Mouse (Mus musculus) forebrain, embryonic 15.5 days (tissue): Measurements from ENCODE around the gene Olfr1336. TPM values are rescaled to one million over a fixed set of nuclear protein-coding genes. Genes with fewer than 3 reads are reported as not detected.
"Not testable (repeated sequence)": the region's sequence is repeated elsewhere in the genome, so short reads cannot be mapped to it uniquely, and the experiment has no call there.

ENCODE experiments used
- ATAC-seq: fragments of 200-750 bp; cut with Nextera tagmentation; replicated peaks from 2 replicates; pipeline ENCODE4 v1.8.0; 2017; ENCODE audit warnings: mild to moderate bottlenecking, moderate TSS enrichment, moderate library complexity
- H3K27ac ChIP-seq: fragments of 300-500 bp; sonication (generic); replicated peaks from 2 replicates; pipeline ENCODE4 v1.5.1; 2015; ENCODE audit warnings: mild to moderate bottlenecking, inconsistent platforms
- H3K27me3 ChIP-seq: fragments of 300-500 bp; sonication (generic); 2 replicates; pipeline ENCODE4 v1.6.1; 2015; ENCODE audit warnings: inconsistent platforms
- H3K36me3 ChIP-seq: fragments of 300-500 bp; sonication (generic); 2 replicates; pipeline ENCODE4 v1.6.1; 2015; ENCODE audit warnings: mild to moderate bottlenecking, inconsistent platforms
- H3K4me1 ChIP-seq: fragments of 300-500 bp; sonication (generic); 2 replicates; pipeline ENCODE4 v1.6.1; 2015; ENCODE audit warnings: inconsistent platforms
- H3K4me2 ChIP-seq: fragments of 300-500 bp; sonication (generic); replicated peaks from 2 replicates; pipeline ENCODE4 v1.6.1; 2015; ENCODE audit warnings: mild to moderate bottlenecking, inconsistent platforms
- H3K4me3 ChIP-seq: fragments of 300-500 bp; sonication (generic); 2 replicates; pipeline ENCODE4 v1.5.1; 2015; ENCODE audit warnings: mild to moderate bottlenecking, inconsistent platforms
- H3K9ac ChIP-seq: fragments of 300-500 bp; sonication (generic); replicated peaks from 2 replicates; pipeline ENCODE4 v1.6.1; 2015; ENCODE audit warnings: mild to moderate bottlenecking, inconsistent platforms
- H3K9me3 ChIP-seq: fragments of 300-500 bp; sonication (generic); 2 replicates; pipeline ENCODE4 v1.6.1; 2016; ENCODE audit warnings: inconsistent platforms
- WGBS: fragments of 180-500 bp; shearing (Covaris S2); methylation state at CpG from one replicate; pipeline ENCODE4 v1.1.7; 2015; ENCODE audit warnings: mixed read lengths; 5-methylcytosine and 5-hydroxymethylcytosine counted together
- polyA plus RNA-seq: library from polyadenylated mRNA; unstranded; fragments of >200 nt; fragmentation: Nextera tagmentation; extraction: Ambion mirVana; gene quantifications from 2 replicates; pipeline ENCODE4 v1.2.1, GENCODE M21; 2015

The Olfr1336 gene
- 0.03 TPM in 1 of 2 replicates, not detected in the other for polyA plus RNA-seq

- Histone ChIP-seq H3K27ac (no peak within 1 kb of the TSS), H3K9me3 (no peaks in the 10 kb centered on the region), H3K27me3 (no peaks in the 10 kb centered on the region), H3K4me2 (no peak within 1 kb of the TSS), H3K9ac (no peak within 1 kb of the TSS), H3K4me3 (no peak within 1 kb of the TSS), H3K4me1 (no peaks in the 10 kb centered on the region), H3K36me3 (no peaks in the 10 kb centered on the region)
- no peak for ATAC-seq
Observed at GRCm38 (mm10) chr7:6455868-6456267, at the start of gene Olfr1336. TSS of gene Olfr1336 (plus strand) at chr7:6456168.

- no peaks in the 10 kb centered on the region for H3K4me1 ChIP-seq
- no peak within 1 kb of the TSS for H3K9ac ChIP-seq
- H3K9me3 ChIP-seq, result no peaks in the 10 kb centered on the region
- H3K4me3 ChIP-seq, result no peak within 1 kb of the TSS
- no peak within 1 kb of the TSS for H3K4me2 ChIP-seq
- 2% methylated on average over 17 of the region's 17 CpGs for WGBS
- no peaks in the 10 kb centered on the region for H3K27me3 ChIP-seq
- H3K36me3 ChIP-seq, result no peaks in the 10 kb centered on the region
- peak; percentile 45 for ATAC-seq
- H3K27ac ChIP-seq, result no peak within 1 kb of the TSS
Observed at GRCm38 (mm10) chr7:6410043-6410442, 45.9 kb upstream of the Olfr1336 start, which contains the start of gene Gm20715. TSS of gene Gm20715 (plus strand) at chr7:6410277.

DNA sequence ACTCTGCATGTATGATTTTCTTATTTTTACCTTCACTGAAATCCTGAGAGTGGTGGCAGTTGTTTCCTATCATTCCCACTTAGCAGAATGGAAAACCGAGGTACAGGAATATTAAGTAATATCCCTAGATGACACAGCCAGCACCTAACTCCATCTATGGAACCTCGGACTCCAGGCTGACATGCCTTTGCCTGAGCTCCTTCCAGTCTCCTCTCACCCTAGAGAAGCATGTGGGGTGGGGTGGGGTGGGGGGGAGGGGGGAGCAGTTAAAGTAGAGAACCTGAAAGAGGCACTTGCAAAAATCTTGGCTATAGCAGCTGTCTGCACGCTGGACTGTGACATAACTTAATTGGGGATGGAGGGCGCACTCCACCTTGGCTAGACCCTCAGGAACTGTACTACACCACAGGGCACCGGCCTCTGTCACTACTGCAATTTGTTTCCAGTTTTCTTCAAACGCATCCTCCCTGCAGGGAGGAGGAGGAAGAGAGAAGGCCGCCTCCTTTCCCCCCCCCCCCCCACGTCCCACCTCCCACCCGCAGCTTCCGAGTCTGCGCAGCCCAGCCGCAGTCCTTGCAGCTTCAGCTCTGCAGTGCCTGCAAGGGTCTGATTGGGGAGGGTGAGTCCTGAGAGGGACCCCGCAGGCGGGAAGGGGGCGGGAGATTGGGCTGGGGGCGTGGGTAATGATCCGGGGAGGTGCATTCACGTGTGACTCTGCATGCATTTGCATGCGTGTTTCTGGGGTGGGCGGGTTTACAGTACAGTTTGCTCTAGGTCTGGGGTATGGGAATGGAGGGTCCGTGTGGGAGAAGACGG, 41.1 kb upstream of the Olfr1336 start:
- Histone ChIP-seq H3K27ac (no peak overlapping the region), H3K4me1 (no peaks in the 10 kb centered on the region), H3K36me3 (no peaks in the 10 kb centered on the region), H3K9me3 (no peaks in the 10 kb centered on the region), H3K4me2 (peak overlapping the region; percentile 49), H3K9ac (peak overlapping the region; percentile 35), H3K4me3 (peak overlapping the region; percentile 42), H3K27me3 (no peaks in the 10 kb centered on the region)
- ATAC-seq, result peak; percentile 88
- WGBS, result 7% methylated on average over 21 of the region's 22 CpGs

GRCm38 (mm10) chr7:6415442-6415787, 40.6 kb upstream of the Olfr1336 start:
- H3K27ac ChIP-seq, result no peak overlapping the region
- peak overlapping the region; percentile 42 for H3K4me3 ChIP-seq
- 11% methylated on average over 8 of the region's 8 CpGs for WGBS
- no peaks in the 10 kb centered on the region for H3K36me3 ChIP-seq
- no peaks in the 10 kb centered on the region for H3K27me3 ChIP-seq
- peak overlapping the region; percentile 35 for H3K9ac ChIP-seq
- no peaks in the 10 kb centered on the region for H3K4me1 ChIP-seq
- H3K9me3 ChIP-seq, result no peaks in the 10 kb centered on the region
- H3K4me2 ChIP-seq, result peak overlapping the region; percentile 49
- ATAC-seq, result no peak; the same call in 1 of the 2 replicates

DNA sequence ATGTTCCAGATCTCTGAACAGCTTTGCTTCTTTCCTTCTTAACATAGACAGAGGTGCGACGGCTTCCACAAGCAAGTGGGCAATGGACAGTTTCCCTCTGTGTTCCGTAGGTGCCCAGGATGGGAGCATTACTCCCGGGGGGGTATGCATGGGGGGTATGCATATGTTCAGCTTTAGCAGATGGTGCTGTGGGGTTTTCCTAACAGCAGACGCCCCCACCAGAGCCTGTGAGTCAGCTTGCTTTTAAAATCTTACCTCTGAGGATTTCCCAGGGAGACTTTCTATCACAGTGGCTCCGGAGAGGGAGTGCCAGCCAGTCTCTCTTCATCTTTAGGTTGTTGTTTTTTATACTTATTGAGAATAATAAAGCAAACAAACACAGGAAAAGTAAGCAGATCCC, 36.1 kb upstream of the Olfr1336 start:
- no peak overlapping the region for H3K27ac ChIP-seq
- H3K27me3 ChIP-seq, result no peaks in the 10 kb centered on the region
- 81% methylated on average over 6 of the region's 6 CpGs for WGBS
- H3K9me3 ChIP-seq, result no peaks in the 10 kb centered on the region
- H3K9ac ChIP-seq, result no peak overlapping the region
- no peak for ATAC-seq
- H3K4me3 ChIP-seq, result no peak overlapping the region
- H3K4me2 ChIP-seq, result no peak overlapping the region
- H3K36me3 ChIP-seq, result no peaks in the 10 kb centered on the region
- no peaks in the 10 kb centered on the region for H3K4me1 ChIP-seq

DNA sequence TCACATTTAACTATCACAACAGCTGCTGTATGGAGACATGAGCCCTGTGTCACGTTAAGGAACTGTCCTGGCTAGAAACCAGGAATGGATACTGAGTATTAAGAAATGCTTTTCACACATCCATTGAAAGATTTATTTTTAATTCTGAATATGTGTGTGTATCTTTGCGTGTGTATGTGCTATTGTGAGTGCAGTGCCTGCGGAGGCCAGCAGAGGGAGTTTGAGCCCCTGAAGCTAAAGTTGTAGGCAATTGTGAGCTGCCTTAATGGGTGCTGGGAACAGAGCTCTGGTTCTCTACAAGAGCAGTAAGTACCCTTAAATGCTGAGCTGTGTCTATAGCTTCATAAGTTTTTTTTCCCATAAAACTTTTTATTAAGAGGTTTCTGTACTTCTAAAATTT, 26.6 kb upstream of the Olfr1336 start:
- Histone ChIP-seq H3K27ac (no peak overlapping the region), H3K4me1 (peaks cover 4% of the 10 kb centered on the region; the same call in 1 of the 2 replicates), H3K27me3 (no peaks in the 10 kb centered on the region), H3K36me3 (no peaks in the 10 kb centered on the region), H3K4me2 (no peak overlapping the region), H3K9me3 (no peaks in the 10 kb centered on the region), H3K4me3 (no peak overlapping the region), H3K9ac (no peak overlapping the region)
- WGBS, result 89% methylated on average over 3 of the region's 3 CpGs
- no peak for ATAC-seq

DNA sequence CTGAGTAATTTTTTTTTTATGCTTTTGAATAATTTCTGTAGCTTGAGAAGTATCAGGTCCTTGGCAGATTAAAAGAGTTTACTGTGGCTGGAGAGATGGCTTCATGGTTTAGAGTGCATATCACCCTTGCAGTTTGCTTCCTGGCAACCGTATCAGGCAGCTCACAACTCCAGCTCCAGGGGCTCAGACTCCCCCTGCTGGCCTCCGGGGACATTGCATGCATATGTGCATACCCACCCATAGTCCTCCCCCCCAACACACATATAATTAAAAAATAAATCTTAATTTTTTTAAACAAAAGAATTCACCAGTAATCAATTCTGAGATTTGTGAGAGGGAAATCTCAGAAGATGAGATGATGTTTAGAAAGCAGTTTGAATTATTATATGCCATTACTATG, 25.6 kb upstream of the Olfr1336 start:
- Histone ChIP-seq H3K9me3 (no peaks in the 10 kb centered on the region), H3K4me2 (no peak overlapping the region), H3K4me1 (peaks cover 11% of the 10 kb centered on the region), H3K27ac (no peak overlapping the region), H3K9ac (no peak overlapping the region), H3K27me3 (no peaks in the 10 kb centered on the region), H3K4me3 (no peak overlapping the region), H3K36me3 (no peaks in the 10 kb centered on the region)
- 30% methylated on average over 2 of the region's 2 CpGs for WGBS
- no peak for ATAC-seq

DNA sequence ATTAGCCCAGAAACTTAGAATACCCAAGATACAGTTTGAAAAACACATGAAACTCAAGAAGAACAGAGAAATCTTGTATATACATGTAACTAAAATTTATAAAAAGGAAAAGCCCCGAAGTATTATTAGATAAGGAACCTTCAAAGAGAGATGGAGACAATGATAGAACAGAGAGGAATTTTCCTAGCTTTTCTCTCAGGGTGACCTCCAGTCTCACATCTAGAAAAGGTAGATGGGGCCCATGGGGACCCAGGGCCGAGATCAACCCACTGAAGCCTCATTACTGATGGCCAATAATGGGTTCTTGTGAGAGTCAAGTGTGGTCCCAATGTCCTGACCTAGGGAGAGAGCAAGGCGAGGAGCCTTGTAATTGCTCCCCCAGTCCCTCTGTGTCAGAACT, 17.6 kb upstream of the Olfr1336 start, which contains the start of gene Olfr1344:
TSS of gene Olfr1344 (plus strand) at position 301 of the 400 bp plus-strand sequence.
- Histone ChIP-seq H3K4me3 (no peak within 1 kb of the TSS), H3K4me2 (no peak within 1 kb of the TSS), H3K9me3 (no peaks in the 10 kb centered on the region), H3K36me3 (no peaks in the 10 kb centered on the region), H3K27ac (no peak within 1 kb of the TSS), H3K9ac (no peak within 1 kb of the TSS), H3K4me1 (peaks cover 17% of the 10 kb centered on the region), H3K27me3 (no peaks in the 10 kb centered on the region)
- ATAC-seq, result no peak
- WGBS, result 80% methylated on average over 3 of the region's 3 CpGs

- Histone ChIP-seq H3K36me3 (no peaks in the 10 kb centered on the region), H3K27me3 (no peaks in the 10 kb centered on the region), H3K9me3 (no peaks in the 10 kb centered on the region), H3K4me1 (no peaks in the 10 kb centered on the region), H3K9ac (no peak overlapping the region), H3K27ac (no peak overlapping the region), H3K4me3 (no peak overlapping the region), H3K4me2 (no peak overlapping the region)
- 69% methylated on average over 2 of the region's 2 CpGs for WGBS
- ATAC-seq, result no peak
Observed at GRCm38 (mm10) chr7:6441173-6441572, 14.8 kb upstream of the Olfr1336 start.

- no peaks in the 10 kb centered on the region for H3K36me3 ChIP-seq
- H3K27me3 ChIP-seq, result no peaks in the 10 kb centered on the region
- no peaks in the 10 kb centered on the region for H3K4me1 ChIP-seq
- H3K27ac ChIP-seq, result no peak overlapping the region
- H3K9ac ChIP-seq, result no peak overlapping the region
- H3K4me3 ChIP-seq, result no peak overlapping the region
- no peak overlapping the region for H3K4me2 ChIP-seq
- WGBS, result 77% methylated on average over 5 of the region's 5 CpGs
- ATAC-seq, result no peak
- no peaks in the 10 kb centered on the region for H3K9me3 ChIP-seq
Observed at GRCm38 (mm10) chr7:6447771-6448170, 8.2 kb upstream of the Olfr1336 start.

DNA sequence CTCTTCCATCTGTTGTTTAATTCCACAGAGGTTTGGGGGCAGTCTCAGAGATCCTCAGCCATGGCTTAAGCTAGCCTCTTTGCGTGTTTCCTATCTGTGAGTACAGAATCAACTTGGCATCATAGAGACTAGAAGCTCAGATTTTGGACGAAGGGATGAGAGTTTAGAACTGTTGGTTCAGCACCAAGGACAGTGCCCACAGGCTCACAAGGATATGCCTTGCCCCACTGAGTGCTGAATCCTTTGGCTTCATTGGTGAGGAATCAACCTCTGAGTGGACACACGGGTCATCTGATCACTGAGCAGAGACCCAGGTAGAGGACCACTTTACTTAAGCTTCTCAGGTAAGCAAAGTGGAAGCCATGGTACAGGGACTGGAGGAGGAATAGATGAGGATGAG, 431 bp downstream of the Olfr1336 start:
- ATAC-seq, result no peak
- 42% methylated on average over 3 of the region's 3 CpGs for WGBS
- H3K27ac ChIP-seq, result no peak overlapping the region

GRCm38 (mm10) chr7:6466951-6467350, 11.0 kb downstream of the Olfr1336 start, which contains the start of gene Olfr1346:
TSS of gene Olfr1346 (plus strand) at chr7:6467101.
- Histone ChIP-seq H3K4me2 (no peak within 1 kb of the TSS), H3K27ac (no peak within 1 kb of the TSS), H3K9me3 (no peaks in the 10 kb centered on the region), H3K4me3 (no peak within 1 kb of the TSS), H3K36me3 (no peaks in the 10 kb centered on the region), H3K27me3 (no peaks in the 10 kb centered on the region), H3K9ac (no peak within 1 kb of the TSS), H3K4me1 (no peaks in the 10 kb centered on the region)
- ATAC-seq, result no peak

More for the DNA sequence above, 431 bp downstream of the Olfr1336 start:
- Histone ChIP-seq H3K4me1 (no peaks in the 10 kb centered on the region), H3K4me2 (no peak overlapping the region), H3K36me3 (no peaks in the 10 kb centered on the region), H3K9me3 (no peaks in the 10 kb centered on the region), H3K9ac (no peak overlapping the region), H3K4me3 (no peak overlapping the region), H3K27me3 (no peaks in the 10 kb centered on the region)

- WGBS, result 83% methylated on average over 2 of the region's 2 CpGs
- not testable (repeated sequence) for ATAC-seq, H3K27ac ChIP-seq
Observed at GRCm38 (mm10) chr7:6477633-6478032, 21.7 kb downstream of the Olfr1336 start.

More at GRCm38 (mm10) chr7:6477633-6478032, 21.7 kb downstream of the Olfr1336 start:
- not testable (repeated sequence) for H3K9me3 ChIP-seq, H3K9ac ChIP-seq, H3K4me2 ChIP-seq, H3K27me3 ChIP-seq, H3K4me3 ChIP-seq, H3K36me3 ChIP-seq, H3K4me1 ChIP-seq
